Mouse (Mus musculus) CH12.LX (cell line): Measurements from ENCODE around the gene Pigf.

ENCODE experiments used
- CTCF ChIP-seq, 2 experiments: IDR thresholded peaks in 1 of 2; conservative IDR thresholded peaks in 1 of 2; 2 replicates each; pipeline ENCODE4 v1.5.1; 2011 to 2012; ENCODE audit warnings: low read depth in 2 of 2, low read length in 2 of 2, improper control_type of control experiment in 1 of 2, inconsistent platforms in 1 of 2, mild to moderate bottlenecking in 1 of 2, moderate library complexity in 1 of 2
- EP300 ChIP-seq: IDR thresholded peaks from 2 replicates; pipeline ENCODE4 v1.6.1; 2011; ENCODE audit warnings: low read length, improper control_type of control experiment
- PAX5 ChIP-seq: IDR thresholded peaks from 2 replicates; pipeline ENCODE4 v1.6.1; 2012; ENCODE audit warnings: low read length, inconsistent platforms, mixed read lengths
- POLR2AphosphoS2 ChIP-seq: IDR thresholded peaks from 2 replicates; pipeline ENCODE4 v1.6.1; 2011; ENCODE audit warnings: low read depth, low read length, improper control_type of control experiment
- SIN3A ChIP-seq: IDR thresholded peaks from 2 replicates; pipeline ENCODE4 v1.6.1; 2012; ENCODE audit warnings: low read length, improper control_type of control experiment, inconsistent platforms

DNA sequence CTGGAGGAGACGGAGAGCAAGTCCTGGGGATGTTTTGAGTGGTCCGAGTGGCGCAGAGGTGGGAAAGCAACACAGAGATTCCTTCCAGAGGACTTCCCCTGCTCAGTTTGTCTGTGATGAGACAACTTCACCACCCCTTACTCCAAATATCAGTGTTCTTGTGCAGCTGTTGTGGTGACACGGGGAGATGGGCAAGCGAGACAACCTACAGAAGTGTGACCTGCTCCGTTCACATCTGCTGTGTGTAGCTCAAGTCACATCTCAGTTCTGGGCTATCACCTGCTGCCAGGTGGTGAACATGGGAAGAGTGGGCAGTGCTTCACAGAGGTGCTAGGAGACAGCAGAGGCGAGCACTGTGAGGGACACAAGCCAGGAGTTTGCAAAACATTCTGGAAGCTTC is 31.6 kb upstream of the Pigf start:
- TF ChIP-seq EP300 (no peak), CTCF (conservative IDR thresholded peaks at IDR 0.05 in 1 of 2, IDR thresholded peaks at IDR 0.05 in 1 of 2; ENCODE audit: low read depth in 2 of 2, low read length in 2 of 2) (no peak), SIN3A (no peak), POLR2AphosphoS2 (no peak), PAX5 (no peak)
